Mouse (Mus musculus) myocyte (in vitro differentiated cells): ENCODE measurements at regions not wholly inside any gene's neighbourhood (a gene's known extent, or its start where the extent isn't known, plus 50 kb on each side); places are given as distances from the start of the nearest gene placed in this dataset.

Source experiments
- CEBPB ChIP-seq: IDR thresholded peaks from 2 replicates; pipeline ENCODE4 v1.6.1; 2011; ENCODE audit warnings: mild to moderate bottlenecking, moderate library complexity; ENCODE audit not compliant: poor library complexity, insufficient read depth, severe bottlenecking
- MYOD1 ChIP-seq, 3 experiments: IDR thresholded peaks; one replicate each; pipeline ENCODE4 v1.6.1; 2011; ENCODE audit warnings: control low read depth in 2 of 3, low read depth in 2 of 3, mild to moderate bottlenecking in 2 of 3, moderate library complexity in 1 of 3; ENCODE audit not compliant: insufficient read length in 2 of 3, control insufficient read depth in 1 of 3
- MYOG ChIP-seq, 3 experiments: IDR thresholded peaks; one replicate each; pipeline ENCODE4 v1.6.1; 2011; ENCODE audit warnings: control low read depth in 2 of 3, low read depth in 2 of 3, mild to moderate bottlenecking in 2 of 3; ENCODE audit not compliant: insufficient read length in 2 of 3, control insufficient read depth in 1 of 3, insufficient read depth in 1 of 3
- POLR2A ChIP-seq: IDR thresholded peaks from one replicate; pipeline ENCODE4 v1.6.1; 2011; ENCODE audit warnings: low read depth, mild to moderate bottlenecking, control low read depth, moderate library complexity; ENCODE audit not compliant: insufficient read length
- POLR2AphosphoS2 ChIP-seq: IDR thresholded peaks from one replicate; pipeline ENCODE4 v1.6.1; 2011; ENCODE audit warnings: low read depth, control low read depth; ENCODE audit not compliant: insufficient read length
- REST ChIP-seq: IDR thresholded peaks from one replicate; pipeline ENCODE4 v1.6.1; 2011; ENCODE audit warnings: mild to moderate bottlenecking, control low read depth, moderate library complexity; ENCODE audit not compliant: insufficient read depth, insufficient read length
- TCF12 ChIP-seq: IDR thresholded peaks from one replicate; pipeline ENCODE4 v1.6.1; 2011; ENCODE audit warnings: mild to moderate bottlenecking, control low read depth; ENCODE audit not compliant: poor library complexity, insufficient read depth, severe bottlenecking
- USF1 ChIP-seq: IDR thresholded peaks from one replicate; pipeline ENCODE4 v1.6.1; 2011; ENCODE audit warnings: low read depth, mild to moderate bottlenecking, control low read depth, moderate library complexity

GRCm38 (mm10) chr14:123143489-123144046, 159.7 kb upstream of the Tmtc4 start:
- TF ChIP-seq CEBPB (no peak), POLR2AphosphoS2 (no peak), POLR2A (no peak), REST (no peak), TCF12 (no peak), USF1 (no peak), MYOD1 (IDR thresholded peaks at IDR 0.05; ENCODE audit: control insufficient read depth in 1 of 3, insufficient read length in 2 of 3, low read depth in 2 of 3) (no peak), MYOG (IDR thresholded peaks at IDR 0.05; ENCODE audit: control insufficient read depth in 1 of 3, insufficient read depth in 1 of 3, insufficient read length in 2 of 3, low read depth in 2 of 3) (no peak)
